Mouse (Mus musculus) megakaryocyte, embryonic 14.5 days (primary cell): Measurements from ENCODE around the gene Sh3pxd2a.

ENCODE experiments used
- FLI1 ChIP-seq: IDR thresholded peaks from 2 replicates; pipeline ENCODE4 v1.6.1; 2012; ENCODE audit warnings: low read length, inconsistent platforms, mixed read lengths
- GATA1 ChIP-seq: IDR thresholded peaks from 3 replicates; pipeline ENCODE4 v1.6.1; 2012; ENCODE audit warnings: mixed read lengths, low read length, inconsistent platforms, borderline replicate concordance

- TF ChIP-seq GATA1 (no peak), FLI1 (no peak)
These were observed 101.0 kb downstream of the Sh3pxd2a start for GRCm38 (mm10) chr19:47363086-47363668.
